Mouse (Mus musculus) C2C12 (cell line): ENCODE measurements around the gene Sox5. TPM values are rescaled to one million over a fixed set of nuclear protein-coding genes. Genes with fewer than 3 reads are reported as not detected.

ENCODE experiments used
- H3K27me3 ChIP-seq: one replicate; pipeline ENCODE4 v1.6.1; 2011; ENCODE audit not compliant: control insufficient read depth, insufficient read depth, insufficient read length
- H3K36me3 ChIP-seq: one replicate; pipeline ENCODE4 v1.6.1; 2011; ENCODE audit not compliant: control insufficient read depth, insufficient read depth
- H3K4me3 ChIP-seq: one replicate; pipeline ENCODE4 v1.5.1; 2011; ENCODE audit warnings: mild to moderate bottlenecking, control low read depth; ENCODE audit not compliant: poor library complexity, insufficient read depth, severe bottlenecking
- H3K79me2 ChIP-seq: one replicate; pipeline ENCODE4 v1.6.1; 2011; ENCODE audit not compliant: control insufficient read depth, insufficient read depth
- H3K79me3 ChIP-seq: one replicate; pipeline ENCODE4 v1.6.1; 2011; ENCODE audit warnings: low read depth, control low read depth
- H3ac ChIP-seq: one replicate; pipeline ENCODE3; 2011; ENCODE audit warnings: low read depth; ENCODE audit not compliant: control insufficient read depth, insufficient read length
- CEBPB ChIP-seq: IDR thresholded peaks from one replicate; pipeline ENCODE4 v1.6.1; 2011; ENCODE audit warnings: low read depth, mild to moderate bottlenecking, control low read depth, moderate library complexity
- CTCF ChIP-seq: IDR thresholded peaks from one replicate; pipeline ENCODE4 v1.5.1; 2011; ENCODE audit not compliant: control insufficient read depth, insufficient read depth, insufficient read length
- FOSL1 ChIP-seq: IDR thresholded peaks from one replicate; pipeline ENCODE4 v1.8.0; 2011; ENCODE audit warnings: mild to moderate bottlenecking, low read length; ENCODE audit not compliant: poor library complexity, insufficient read depth, severe bottlenecking
- MAX ChIP-seq: IDR thresholded peaks from one replicate; pipeline ENCODE4 v1.6.1; 2011; ENCODE audit warnings: mild to moderate bottlenecking, control low read depth
- MYOD1 ChIP-seq: IDR thresholded peaks from one replicate; pipeline ENCODE4 v1.6.1; 2011; ENCODE audit warnings: low read depth; ENCODE audit not compliant: control insufficient read depth, insufficient read length
- MYOG ChIP-seq: IDR thresholded peaks from one replicate; pipeline ENCODE4 v1.6.1; 2011; ENCODE audit not compliant: control insufficient read depth, insufficient read length; ENCODE audit errors: extremely low read depth
- USF1 ChIP-seq: IDR thresholded peaks from one replicate; pipeline ENCODE4 v1.6.1; 2011; ENCODE audit warnings: low read depth, mild to moderate bottlenecking, control low read depth, moderate library complexity
- polyA plus RNA-seq: library from polyadenylated mRNA; unstranded; fragments of >200 nt; fragmentation: generic; extraction: Trizol; gene quantifications from one replicate; pipeline ENCODE4 v1.2.1, GENCODE M21; 2012; ENCODE audit warnings: missing spikeins

The Sox5 gene
- polyA plus RNA-seq, 1 experiment: 0.07 TPM

- TF ChIP-seq USF1 (no peak), FOSL1 (no peak), MYOD1 (no peak), MAX (no peak), MYOG (no peak), CTCF (no peak), CEBPB (no peak)
- no peaks in the 10 kb centered on the region for H3K79me3 ChIP-seq
These were observed 170.4 kb downstream of the Sox5 start for GRCm38 (mm10) chr6:144611383-144611791.

GRCm38 (mm10) chr6:144610878-144611277, 170.9 kb downstream of the Sox5 start:
- Histone ChIP-seq H3K79me3 (no peaks in the 10 kb centered on the region), H3K36me3 (no peaks in the 10 kb centered on the region), H3K79me2 (no peaks in the 10 kb centered on the region), H3K4me3 (no peak overlapping the region), H3K27me3 (no peaks in the 10 kb centered on the region), H3ac (no peak overlapping the region)
- TF ChIP-seq CTCF: no peak
- no peak for TF ChIP-seq USF1
- no peak for TF ChIP-seq CEBPB
- no peak for TF ChIP-seq MAX
- no peak for TF ChIP-seq MYOD1
- no peak for TF ChIP-seq FOSL1

More at GRCm38 (mm10) chr6:144611383-144611791, 170.4 kb downstream of the Sox5 start:
- Histone ChIP-seq H3K36me3 (no peaks in the 10 kb centered on the region), H3ac (no peak overlapping the region), H3K79me2 (no peaks in the 10 kb centered on the region), H3K4me3 (no peak overlapping the region), H3K27me3 (no peaks in the 10 kb centered on the region)

GRCm38 (mm10) chr6:144602883-144603282, 178.9 kb downstream of the Sox5 start:
- Histone ChIP-seq H3K79me3 (no peaks in the 10 kb centered on the region), H3K27me3 (no peaks in the 10 kb centered on the region), H3K79me2 (no peaks in the 10 kb centered on the region), H3K36me3 (no peaks in the 10 kb centered on the region), H3K4me3 (no peak overlapping the region), H3ac (no peak overlapping the region)
- TF ChIP-seq CEBPB: no peak
- TF ChIP-seq MYOG: no peak
- no peak for TF ChIP-seq MAX
- TF ChIP-seq MYOD1: no peak
- TF ChIP-seq FOSL1: no peak
- TF ChIP-seq USF1: no peak
- no peak for TF ChIP-seq CTCF

- Histone ChIP-seq H3K36me3 (no peaks in the 10 kb centered on the region), H3K79me2 (no peaks in the 10 kb centered on the region), H3K27me3 (no peaks in the 10 kb centered on the region), H3K79me3 (no peaks in the 10 kb centered on the region), H3K4me3 (no peak overlapping the region), H3ac (no peak overlapping the region)
- TF ChIP-seq MAX (no peak), FOSL1 (no peak), MYOD1 (no peak), USF1 (no peak), MYOG (no peak), CEBPB (no peak), CTCF (no peak)
These were observed 181.4 kb downstream of the Sox5 start for GRCm38 (mm10) chr6:144600351-144600750.

GRCm38 (mm10) chr6:144598324-144598973, 183.3 kb downstream of the Sox5 start:
- Histone ChIP-seq H3ac (no peak overlapping the region), H3K36me3 (no peaks in the 10 kb centered on the region), H3K79me3 (no peaks in the 10 kb centered on the region), H3K27me3 (no peaks in the 10 kb centered on the region), H3K4me3 (no peak overlapping the region), H3K79me2 (no peaks in the 10 kb centered on the region)
- TF ChIP-seq FOSL1: no peak
